ENCODE assay signal across 20 mouse cellular contexts in genomic region chr12:40253241-40253640, GRCm38 (mm10). TPM values are rescaled to one million over a fixed set of nuclear protein-coding genes. Genes with fewer than 3 reads are reported as not detected.
DNase-seq lines count a peak whose midpoint lies in the region; ATAC-seq and TF ChIP-seq lines count a peak whose summit lies in the region.
"Had no signal": no experiment of that assay in that cellular context is flagged by ENCODE, and none has a peak within 500 bp of the region (broad histone marks: within the 10 kb centered on the region; RNA-seq: fewer than 3 reads in every experiment).

No protein-coding gene starts in this region.

- peak; percentile 59 for DNase-seq in 3T3-L1 (ENCODE audit: low read depth, low spot score)
- DNase-seq in cerebellum, adult 8-10 months = no peak
- DNase-seq in right cerebral cortex, postnatal 4 days = no peak
- no peak for DNase-seq in kidney, adult 2 months
- DNase-seq: adrenal gland, postnatal 10 days; cerebellum, postnatal 14 days; gastrocnemius, postnatal 10 days; heart, adult 2 months; heart, postnatal 4 days; lung, postnatal 10 days; thymus, postnatal 4 days had no signal

- WGBS in kidney, adult 2 months = 67% methylated on average over 5 of the region's 5 CpGs

- ATAC-seq in CD4-positive, CD25-positive, alpha-beta regulatory T cell, adult 4 months = peak; percentile 40
- ATAC-seq in granulocyte monocyte progenitor cell, adult 5-6 weeks (replicated peaks; ENCODE audit: poor library complexity, severe bottlenecking) = 0 out of 2 replicates have a peak, but pooled peaks have one; percentile 16
- ATAC-seq: intestine, postnatal 0 days had no signal

- TF ChIP-seq POLR2A in myocyte (IDR thresholded peaks at IDR 0.05; ENCODE audit: insufficient read length, low read depth) = no peak
- TF ChIP-seq POLR2A in kidney, adult 2 months (IDR thresholded peaks at IDR 0.05; ENCODE audit: low read depth, low read length) = no peak

- no peak overlapping the region for H3ac ChIP-seq in myocyte (ENCODE audit: control insufficient read depth, insufficient read length)

- H3K4me1 ChIP-seq in kidney, adult 2 months (ENCODE audit: control insufficient read depth, insufficient read depth, low read length) = no peaks in the 10 kb centered on the region; the same call in 1 of the 2 replicates
- H3K4me1 ChIP-seq: embryonic facial prominence, embryonic 13.5 days; hindbrain, embryonic 15.5 days; limb, embryonic 15.5 days; neural tube, embryonic 12.5 days had no signal

- no peak for TF ChIP-seq CTCF in kidney, adult 2 months (conservative IDR thresholded peaks at IDR 0.05; ENCODE audit: insufficient read depth, insufficient read length, low read depth, low read length)

- H3K36me3 ChIP-seq in myocyte (ENCODE audit: control insufficient read depth, insufficient read depth) = no peaks in the 10 kb centered on the region
- no peaks in the 10 kb centered on the region for H3K36me3 ChIP-seq in kidney, adult 2 months (ENCODE audit: control insufficient read depth, insufficient read depth, low read length)
- H3K36me3 ChIP-seq: embryonic facial prominence, embryonic 13.5 days; hindbrain, embryonic 15.5 days; limb, embryonic 15.5 days; neural tube, embryonic 12.5 days had no signal

- H3K79me2 ChIP-seq in myocyte (ENCODE audit: control insufficient read depth, insufficient read depth) = no peaks in the 10 kb centered on the region

- H3K27me3 ChIP-seq in myocyte (ENCODE audit: control insufficient read depth, insufficient read depth, insufficient read length) = no peaks in the 10 kb centered on the region
- H3K27me3 ChIP-seq in kidney, adult 2 months (replicated peaks; ENCODE audit: control insufficient read depth, insufficient read depth, low read length) = no peaks in the 10 kb centered on the region
- H3K27me3 ChIP-seq: embryonic facial prominence, embryonic 13.5 days; hindbrain, embryonic 15.5 days; limb, embryonic 15.5 days; neural tube, embryonic 12.5 days had no signal

- H3K4me2 ChIP-seq in myocyte (ENCODE audit: low read depth) = peak overlapping the region; percentile 20
- H3K4me2 ChIP-seq: embryonic facial prominence, embryonic 13.5 days; hindbrain, embryonic 15.5 days; limb, embryonic 15.5 days; neural tube, embryonic 12.5 days had no signal

- H3K27ac ChIP-seq in kidney, adult 2 months (ENCODE audit: insufficient read depth, low read depth, low read length) = no peak overlapping the region
- H3K27ac ChIP-seq: embryonic facial prominence, embryonic 13.5 days; heart, adult 2 months; hindbrain, embryonic 15.5 days; limb, embryonic 15.5 days; neural tube, embryonic 12.5 days had no signal

- H3K4me3 ChIP-seq in myocyte = no peak overlapping the region
- H3K4me3 ChIP-seq in kidney, adult 2 months (ENCODE audit: insufficient read depth, low read depth, low read length) = no peak overlapping the region
- H3K4me3 ChIP-seq: embryonic facial prominence, embryonic 13.5 days; heart, adult 2 months; hindbrain, embryonic 15.5 days; limb, embryonic 15.5 days; neural tube, embryonic 12.5 days had no signal

TF ChIP-seq in myocyte, 11 proteins besides CTCF, POLR2A, EP300 and RAD21:
- TF ChIP-seq REST (IDR thresholded peaks at IDR 0.05; ENCODE audit: insufficient read depth, insufficient read length) = no peak
- TF ChIP-seq TCF12 (IDR thresholded peaks at IDR 0.05; ENCODE audit: insufficient read depth, poor library complexity, severe bottlenecking) = no peak
- TF ChIP-seq SRF (IDR thresholded peaks at IDR 0.05; ENCODE audit: control insufficient read depth, insufficient read length, low read depth) = no peak
- TF ChIP-seq E2F4 (IDR thresholded peaks at IDR 0.05; ENCODE audit: insufficient read depth) = no peak
- TF ChIP-seq USF1 (IDR thresholded peaks at IDR 0.05; ENCODE audit: low read depth) = no peak
- TF ChIP-seq POLR2AphosphoS2 (IDR thresholded peaks at IDR 0.05; ENCODE audit: insufficient read length, low read depth) = no peak
- no peak for TF ChIP-seq MAX (IDR thresholded peaks at IDR 0.05; ENCODE audit: low read depth)
- TF ChIP-seq MYOD1 (IDR thresholded peaks at IDR 0.05; ENCODE audit: control insufficient read depth in 1 of 3, insufficient read length in 2 of 3, low read depth in 2 of 3) = no peak
- TF ChIP-seq TCF3 (IDR thresholded peaks at IDR 0.05; ENCODE audit: insufficient read length, low read depth) = no peak
- TF ChIP-seq CEBPB (IDR thresholded peaks at IDR 0.05; ENCODE audit: insufficient read depth, poor library complexity, severe bottlenecking) = no peak

RNA-seq across cellular contexts. Expression of gene Ifrd1, which starts 4.9 kb away (rescaled TPM):
- polyA plus RNA-seq in CD4-positive, CD25-positive, alpha-beta regulatory T cell, adult 4 months (2017; shearing (Covaris generic)) = 10 to 100 TPM; 46.7 to 49.4 TPM
- total RNA-seq in granulocyte monocyte progenitor cell, adult 5-6 weeks (2014; fragmentation: Nextera tagmentation) = 91.2 and 111 TPM in 2 replicates
- 107 and 115 TPM in 2 replicates for total RNA-seq in granulocyte monocyte progenitor cell, adult 5-6 weeks (2017)
- 84.7 TPM for polyA plus RNA-seq in myocyte (2012; fragmentation: generic; extraction: Trizol)
- polyA plus RNA-seq in kidney, adult 2 months (2012; rRNA removed) = 7.9 and 8.2 TPM in 2 replicates

RNA-seq across cellular contexts. Expression of gene Lsmem1, which starts 54.0 kb away (rescaled TPM):
- not detected for polyA plus RNA-seq in CD4-positive, CD25-positive, alpha-beta regulatory T cell, adult 4 months (2017; shearing (Covaris generic))
- total RNA-seq in granulocyte monocyte progenitor cell, adult 5-6 weeks (2014; fragmentation: Nextera tagmentation) = not detected in 2 replicates
- 0.52 TPM in 1 of 2 replicates, not detected in the other for total RNA-seq in granulocyte monocyte progenitor cell, adult 5-6 weeks (2017)
- 0.22 TPM for polyA plus RNA-seq in myocyte (2012; fragmentation: generic; extraction: Trizol)
- 0.20 TPM in 1 of 2 replicates, not detected in the other for polyA plus RNA-seq in kidney, adult 2 months (2012; rRNA removed)
- total RNA-seq: midbrain, postnatal 0 days had no signal
- polyA plus RNA-seq: embryonic facial prominence, embryonic 13.5 days; intestine, postnatal 0 days; midbrain, postnatal 0 days had no signal
